Mouse (Mus musculus) pancreas, adult 10 weeks (tissue): ENCODE results near the gene Ywhaq. TPM values are rescaled to one million over a fixed set of nuclear protein-coding genes. Genes with fewer than 3 reads are reported as not detected.

Source experiments
- polyA plus RNA-seq: library from polyadenylated mRNA; stranded (reverse); fragments of 350-450 nt; fragmentation: Illumina TruSeq; extraction: RNeasy Lipid Tissue Mini Kit (QIAGEN cat#74804); gene quantifications from one replicate; pipeline ENCODE4 v1.2.3, GENCODE M21; 2015; ENCODE audit warnings: low read depth, low replicate concordance; ENCODE audit not compliant: insufficient read depth

Gene Ywhaq
- 49.9 TPM for polyA plus RNA-seq

GRCm38 (mm10) chr12:21417100-21418070 lies at the start of gene Ywhaq:
TSS of gene Ywhaq (minus strand) at chr12:21417637.

GRCm38 (mm10) chr12:21373100-21373819 lies 44.2 kb downstream of the Ywhaq start, which contains the start of gene Adam17:
TSS of gene Adam17 (minus strand) at chr12:21373632.

Other genes with a start within 250 kb of the Ywhaq start
- gene Cpsf3, start 132.2 kb downstream of the Ywhaq start, polyA plus RNA-seq = 13.6 TPM
- gene Itgb1bp1, start 131.4 kb downstream of the Ywhaq start, polyA plus RNA-seq = 8.7 TPM
- gene Iah1, start 101.2 kb downstream of the Ywhaq start, polyA plus RNA-seq = 29.6 TPM
- 6.5 TPM for gene Adam17, start 44.0 kb downstream of the Ywhaq start, polyA plus RNA-seq